Mouse (Mus musculus) brain, embryonic 14.5 days (tissue): ENCODE results near the gene Mob1a.

Source experiments
- CTCF ChIP-seq: fragments of 200-500 bp; IDR thresholded peaks from 2 replicates; pipeline ENCODE4 v1.5.1; 2012; ENCODE audit warnings: inconsistent platforms, mild to moderate bottlenecking, moderate library complexity, borderline replicate concordance; ENCODE audit not compliant: insufficient read depth, insufficient read length; ENCODE audit errors: extremely low read depth
- POLR2A ChIP-seq: fragments of 200-500 bp; IDR thresholded peaks from 2 replicates; pipeline ENCODE4 v1.6.1; 2012; ENCODE audit warnings: mild to moderate bottlenecking, inconsistent platforms, borderline replicate concordance; ENCODE audit not compliant: poor library complexity, insufficient read depth, insufficient read length, severe bottlenecking; ENCODE audit errors: extremely low read depth

DNA sequence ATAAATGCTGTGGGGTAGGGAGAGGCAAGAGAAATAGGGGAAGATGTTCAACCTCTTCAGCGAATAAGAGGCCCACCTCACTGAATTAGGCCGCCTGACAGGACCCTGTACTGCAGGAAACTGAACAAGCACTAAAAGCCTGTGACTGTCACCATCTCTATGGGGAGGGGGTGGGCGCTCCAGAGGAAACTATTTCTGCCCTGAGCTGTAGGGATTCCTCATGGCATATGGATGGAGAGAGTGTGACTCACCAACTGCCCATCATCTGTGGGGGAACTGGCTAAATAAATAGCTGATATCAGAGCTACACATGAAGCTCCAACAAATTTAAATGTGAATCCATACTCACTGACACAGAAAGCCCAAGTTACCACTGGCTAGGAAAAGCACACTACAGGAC is 45.5 kb downstream of the Mob1a start:
- TF ChIP-seq POLR2A (no peak), CTCF (no peak)
